Mouse (Mus musculus) ES-E14 (cell line): ENCODE measurements around the gene Rit1.

Source experiments
- CHD2 ChIP-seq: IDR thresholded peaks from 2 replicates; pipeline ENCODE4 v1.6.1; 2014; ENCODE audit warnings: mild to moderate bottlenecking, low read depth, low read length, inconsistent platforms
- HCFC1 ChIP-seq: IDR thresholded peaks from 2 replicates; pipeline ENCODE4 v1.6.1; 2012; ENCODE audit warnings: low read length, inconsistent platforms, borderline replicate concordance; ENCODE audit not compliant: insufficient read depth
- MAFK ChIP-seq: IDR thresholded peaks from 2 replicates; pipeline ENCODE4 v1.6.1; 2014; ENCODE audit warnings: mild to moderate bottlenecking, low read depth, low read length, inconsistent platforms; ENCODE audit not compliant: insufficient read depth
- ZNF384 ChIP-seq: IDR thresholded peaks from 2 replicates; pipeline ENCODE4 v1.6.1; 2012; ENCODE audit warnings: low read depth, low read length, inconsistent platforms

DNA sequence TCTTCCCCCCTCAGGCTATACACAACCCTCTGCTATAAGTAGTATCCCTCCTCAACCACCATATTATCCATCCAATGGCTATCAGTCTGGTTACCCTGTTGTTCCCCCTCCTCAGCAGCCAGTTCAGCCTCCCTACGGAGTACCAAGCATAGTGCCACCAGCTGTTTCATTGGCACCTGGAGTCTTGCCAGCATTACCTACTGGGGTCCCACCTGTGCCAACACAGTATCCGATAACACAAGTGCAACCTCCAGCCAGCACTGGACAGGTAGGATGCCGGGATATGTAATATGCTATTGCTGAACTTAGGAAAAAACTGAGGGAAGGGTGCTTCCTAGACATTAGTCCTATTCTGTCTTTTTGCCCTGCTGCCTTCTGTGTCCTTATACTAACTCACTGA lies 16.4 kb upstream of the Rit1 start:
- TF ChIP-seq MAFK (no peak), HCFC1 (no peak), ZNF384 (no peak), CHD2 (no peak)
